Mouse (Mus musculus): ENCODE measurements around the gene Jmy. TPM values are rescaled to one million over a fixed set of nuclear protein-coding genes. Genes with fewer than 3 reads are reported as not detected.

Jmy gene
- polyA plus RNA-seq, 1 experiment from 2014 or later = 6.1 TPM

DNA sequence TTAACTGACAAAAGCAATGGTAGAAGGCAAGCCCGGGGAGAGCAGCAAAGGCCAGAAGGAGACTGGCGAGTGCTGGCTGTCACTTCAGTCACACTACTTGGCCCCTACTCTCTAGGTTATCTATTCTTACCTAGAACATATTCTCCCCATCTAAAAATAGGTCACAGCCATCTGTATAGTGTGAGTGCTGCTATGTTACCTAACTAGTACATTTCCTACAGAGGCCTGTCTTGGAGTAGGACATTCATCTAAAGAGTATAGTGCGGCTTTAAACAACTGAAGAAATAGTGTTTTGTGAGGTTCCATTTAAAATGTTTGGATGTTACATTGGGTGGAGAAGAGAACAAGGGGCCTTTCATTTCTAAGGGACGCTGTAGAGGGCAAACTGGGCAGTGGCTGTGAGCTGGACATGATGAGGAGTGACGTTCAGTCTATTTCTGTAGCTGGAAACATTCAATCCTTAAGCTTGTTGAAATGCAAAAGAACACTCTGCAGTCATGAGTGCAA lies 99.8 kb downstream of the Jmy start:
- Histone ChIP-seq H3K9ac (replicated peaks; ENCODE audit: low read depth, low read length) (no peak overlapping the region), H3K4me3 (ENCODE audit: low read depth, low read length) (no peak overlapping the region), H3K36me3 (ENCODE audit: control insufficient read depth, insufficient read depth, low read length) (no peaks in the 10 kb centered on the region), H3K27ac (ENCODE audit: low read length) (no peak overlapping the region), H3K27me3 (ENCODE audit: control insufficient read depth, insufficient read depth, low read length) (no peaks in the 10 kb centered on the region), H3K4me1 (ENCODE audit: control insufficient read depth, insufficient read depth, low read length) (no peaks in the 10 kb centered on the region), H3K4me2 (replicated peaks; ENCODE audit: low read depth, low read length) (no peak overlapping the region), H3K9me3 (ENCODE audit: control insufficient read depth, low read depth, low read length) (no peaks in the 10 kb centered on the region; the same call in 1 of the 2 replicates)
- no peak for ATAC-seq (ENCODE audit: insufficient number of reproducible peaks, insufficient read depth, low FRiP score, low read depth)
- 85% methylated on average over 5 of the region's 5 CpGs for WGBS

DNA sequence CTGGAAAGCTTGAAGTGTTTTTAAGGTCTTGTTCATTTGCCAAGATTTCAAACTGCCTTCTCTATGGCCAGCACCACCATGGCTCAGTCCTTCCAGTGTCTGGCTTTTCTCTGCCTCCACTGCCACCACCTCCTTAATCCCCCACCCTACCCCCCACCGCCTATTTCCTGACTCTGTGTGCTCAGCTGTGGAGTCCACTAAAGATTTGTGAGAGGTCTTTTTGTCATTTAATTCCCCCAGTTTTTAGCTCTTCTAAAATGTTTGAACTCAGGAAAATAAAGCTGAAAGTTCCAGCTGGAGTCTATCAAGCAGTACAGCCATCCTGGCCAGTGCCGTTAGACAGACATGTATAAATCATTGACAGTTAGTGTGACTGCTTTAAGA lies 110.4 kb downstream of the Jmy start:
- WGBS = 27% methylated on average over 2 of the region's 2 CpGs
- H3K36me3 ChIP-seq (ENCODE audit: control insufficient read depth, insufficient read depth, low read length) = peaks cover 6% of the 10 kb centered on the region; the same call in 1 of the 2 replicates
- H3K9ac ChIP-seq (replicated peaks; ENCODE audit: low read depth, low read length) = no peak overlapping the region
- no peaks in the 10 kb centered on the region for H3K9me3 ChIP-seq (ENCODE audit: control insufficient read depth, low read depth, low read length)
- no peaks in the 10 kb centered on the region for H3K4me1 ChIP-seq (ENCODE audit: control insufficient read depth, insufficient read depth, low read length)
- peak overlapping the region; percentile 8; the same call in 1 of the 2 replicates for H3K27ac ChIP-seq (ENCODE audit: low read length)
- H3K4me3 ChIP-seq (ENCODE audit: low read depth, low read length) = no peak overlapping the region
- no peaks in the 10 kb centered on the region for H3K27me3 ChIP-seq (ENCODE audit: control insufficient read depth, insufficient read depth, low read length)
- ATAC-seq (ENCODE audit: insufficient number of reproducible peaks, insufficient read depth, low FRiP score, low read depth) = peak; percentile 78; the same call in 1 of the 2 replicates
- no peak overlapping the region for H3K4me2 ChIP-seq (replicated peaks; ENCODE audit: low read depth, low read length)

DNA sequence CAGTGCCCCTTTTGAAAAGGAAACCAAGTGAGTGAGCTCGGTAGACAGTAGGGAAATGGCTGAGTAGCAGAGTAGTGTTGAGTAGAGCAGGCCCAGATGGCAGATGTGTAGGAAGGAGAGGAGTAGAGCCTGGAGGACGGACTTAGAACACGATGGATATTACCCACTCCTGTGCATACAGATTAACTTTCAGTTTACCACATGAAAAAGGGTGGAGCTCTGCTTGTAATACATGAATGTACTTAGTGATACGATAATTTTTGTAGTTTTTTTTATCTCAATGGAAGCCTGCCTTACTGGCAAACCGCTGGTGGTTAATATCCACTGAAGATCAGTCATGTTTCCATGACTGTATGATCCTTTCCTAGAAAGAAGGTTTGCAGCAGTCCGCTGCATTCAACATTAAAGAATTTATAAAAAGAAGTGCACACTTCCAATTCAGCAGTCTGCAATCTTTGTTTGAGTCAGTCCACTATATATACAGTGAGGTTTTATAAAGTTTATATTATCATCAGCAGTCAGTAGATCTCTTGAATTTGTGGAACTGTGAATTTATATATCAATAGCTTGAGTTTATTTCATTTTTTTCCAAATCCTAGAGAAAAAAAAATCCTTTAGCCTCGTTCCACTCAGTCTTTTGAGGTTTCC lies 110.9 kb downstream of the Jmy start:
- H3K36me3 ChIP-seq (ENCODE audit: control insufficient read depth, insufficient read depth, low read length) = peaks cover 5% of the 10 kb centered on the region; the same call in 1 of the 2 replicates
- no peak overlapping the region for H3K9ac ChIP-seq (replicated peaks; ENCODE audit: low read depth, low read length)
- H3K9me3 ChIP-seq (ENCODE audit: control insufficient read depth, low read depth, low read length) = no peaks in the 10 kb centered on the region
- no peaks in the 10 kb centered on the region for H3K4me1 ChIP-seq (ENCODE audit: control insufficient read depth, insufficient read depth, low read length)
- H3K4me2 ChIP-seq (replicated peaks; ENCODE audit: low read depth, low read length) = no peak overlapping the region
- H3K4me3 ChIP-seq (ENCODE audit: low read depth, low read length) = no peak overlapping the region
- H3K27ac ChIP-seq (ENCODE audit: low read length) = peak overlapping the region; percentile 55; the same call in 1 of the 2 replicates
- peak; percentile 83; the same call in 1 of the 2 replicates for ATAC-seq (ENCODE audit: insufficient number of reproducible peaks, insufficient read depth, low FRiP score, low read depth)
- H3K27me3 ChIP-seq (ENCODE audit: control insufficient read depth, insufficient read depth, low read length) = no peaks in the 10 kb centered on the region
- WGBS = 34% methylated on average over 7 of the region's 7 CpGs

DNA sequence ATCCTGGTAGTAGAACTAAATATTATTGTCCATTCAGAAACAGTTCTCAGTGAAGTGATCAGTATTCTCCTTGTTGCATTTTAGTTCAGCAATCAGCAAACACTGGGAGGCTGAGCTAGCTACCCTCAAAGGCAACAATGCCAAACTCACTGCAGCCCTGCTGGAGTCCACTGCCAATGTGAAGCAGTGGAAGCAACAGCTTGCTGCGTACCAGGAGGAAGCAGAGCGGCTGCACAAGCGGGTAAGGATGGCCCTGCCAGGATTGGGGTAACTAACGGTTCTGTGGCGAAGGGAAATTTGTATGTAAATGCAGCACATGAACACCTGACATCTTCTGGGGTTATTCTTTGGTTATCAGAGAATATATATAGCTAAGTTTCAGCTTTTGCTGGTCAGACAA lies 112.2 kb downstream of the Jmy start:
- H3K4me1 ChIP-seq (ENCODE audit: control insufficient read depth, insufficient read depth, low read length) = no peaks in the 10 kb centered on the region
- WGBS = 92% methylated on average over 5 of the region's 5 CpGs
- no peaks in the 10 kb centered on the region for H3K9me3 ChIP-seq (ENCODE audit: control insufficient read depth, low read depth, low read length)
- no peak overlapping the region for H3K9ac ChIP-seq (replicated peaks; ENCODE audit: low read depth, low read length)
- H3K27ac ChIP-seq (ENCODE audit: low read length) = no peak overlapping the region
- H3K4me2 ChIP-seq (replicated peaks; ENCODE audit: low read depth, low read length) = no peak overlapping the region
- no peaks in the 10 kb centered on the region for H3K27me3 ChIP-seq (ENCODE audit: control insufficient read depth, insufficient read depth, low read length)
- no peaks in the 10 kb centered on the region for H3K36me3 ChIP-seq (ENCODE audit: control insufficient read depth, insufficient read depth, low read length)
- no peak overlapping the region for H3K4me3 ChIP-seq (ENCODE audit: low read depth, low read length)
- no peak for ATAC-seq (ENCODE audit: insufficient number of reproducible peaks, insufficient read depth, low FRiP score, low read depth)

GRCm38 (mm10) chr13:93385147-93385546 lies 114.5 kb downstream of the Jmy start:
- no peaks in the 10 kb centered on the region for H3K36me3 ChIP-seq (ENCODE audit: control insufficient read depth, insufficient read depth, low read length)
- 83% methylated on average over 1 of the region's 1 CpGs for WGBS
- no peak overlapping the region for H3K9ac ChIP-seq (replicated peaks; ENCODE audit: low read depth, low read length)
- no peaks in the 10 kb centered on the region for H3K9me3 ChIP-seq (ENCODE audit: control insufficient read depth, low read depth, low read length)
- no peak for ATAC-seq (ENCODE audit: insufficient number of reproducible peaks, insufficient read depth, low FRiP score, low read depth)
- H3K4me1 ChIP-seq (ENCODE audit: control insufficient read depth, insufficient read depth, low read length) = no peaks in the 10 kb centered on the region
- H3K27me3 ChIP-seq (ENCODE audit: control insufficient read depth, insufficient read depth, low read length) = no peaks in the 10 kb centered on the region
- H3K27ac ChIP-seq (ENCODE audit: low read length) = no peak overlapping the region
- H3K4me2 ChIP-seq (replicated peaks; ENCODE audit: low read depth, low read length) = no peak overlapping the region
- H3K4me3 ChIP-seq (ENCODE audit: low read depth, low read length) = no peak overlapping the region

GRCm38 (mm10) chr13:93384481-93384880 lies 115.1 kb downstream of the Jmy start:
- Histone ChIP-seq H3K9me3 (ENCODE audit: control insufficient read depth, low read depth, low read length) (no peaks in the 10 kb centered on the region), H3K4me3 (ENCODE audit: low read depth, low read length) (no peak overlapping the region), H3K27me3 (ENCODE audit: control insufficient read depth, insufficient read depth, low read length) (no peaks in the 10 kb centered on the region), H3K36me3 (ENCODE audit: control insufficient read depth, insufficient read depth, low read length) (no peaks in the 10 kb centered on the region), H3K9ac (replicated peaks; ENCODE audit: low read depth, low read length) (no peak overlapping the region), H3K27ac (ENCODE audit: low read length) (no peak overlapping the region), H3K4me1 (ENCODE audit: control insufficient read depth, insufficient read depth, low read length) (no peaks in the 10 kb centered on the region), H3K4me2 (replicated peaks; ENCODE audit: low read depth, low read length) (no peak overlapping the region)
- no peak for ATAC-seq (ENCODE audit: insufficient number of reproducible peaks, insufficient read depth, low FRiP score, low read depth)
- WGBS = 85% methylated on average over 1 of the region's 1 CpGs

DNA sequence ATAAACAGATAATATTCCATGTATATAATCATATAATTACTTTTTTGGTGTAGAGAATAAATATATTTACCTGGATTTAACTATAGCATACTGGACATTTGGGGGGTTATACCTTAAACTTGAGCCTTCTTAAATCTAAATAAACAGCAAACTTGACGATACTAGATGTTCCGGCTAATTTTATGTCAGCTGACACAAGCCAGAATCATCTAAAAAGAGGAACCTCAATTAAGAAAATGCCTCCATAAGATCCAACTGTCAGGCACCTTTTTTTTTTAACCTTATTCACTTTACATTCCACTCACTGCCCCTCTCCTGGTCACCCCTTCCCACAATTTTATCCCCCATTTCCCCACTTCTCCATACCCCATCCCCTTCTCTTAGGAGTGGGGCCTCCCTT lies 116.0 kb downstream of the Jmy start:
- no peak overlapping the region for H3K4me2 ChIP-seq (replicated peaks; ENCODE audit: low read depth, low read length)
- 94% methylated on average over 2 of the region's 2 CpGs for WGBS
- H3K9ac ChIP-seq (replicated peaks; ENCODE audit: low read depth, low read length) = no peak overlapping the region
- H3K4me3 ChIP-seq (ENCODE audit: low read depth, low read length) = no peak overlapping the region
- no peak overlapping the region for H3K27ac ChIP-seq (ENCODE audit: low read length)
- H3K27me3 ChIP-seq (ENCODE audit: control insufficient read depth, insufficient read depth, low read length) = no peaks in the 10 kb centered on the region
- H3K9me3 ChIP-seq (ENCODE audit: control insufficient read depth, low read depth, low read length) = no peaks in the 10 kb centered on the region
- no peaks in the 10 kb centered on the region for H3K36me3 ChIP-seq (ENCODE audit: control insufficient read depth, insufficient read depth, low read length)
- H3K4me1 ChIP-seq (ENCODE audit: control insufficient read depth, insufficient read depth, low read length) = no peaks in the 10 kb centered on the region
- ATAC-seq (ENCODE audit: insufficient number of reproducible peaks, insufficient read depth, low FRiP score, low read depth) = no peak

GRCm38 (mm10) chr13:93383092-93383491 lies 116.5 kb downstream of the Jmy start:
- H3K4me1 ChIP-seq (ENCODE audit: control insufficient read depth, insufficient read depth, low read length) = no peaks in the 10 kb centered on the region
- H3K36me3 ChIP-seq (ENCODE audit: control insufficient read depth, insufficient read depth, low read length) = no peaks in the 10 kb centered on the region
- H3K27ac ChIP-seq (ENCODE audit: low read length) = no peak overlapping the region
- no peak overlapping the region for H3K4me3 ChIP-seq (ENCODE audit: low read depth, low read length)
- H3K9me3 ChIP-seq (ENCODE audit: control insufficient read depth, low read depth, low read length) = no peaks in the 10 kb centered on the region
- H3K27me3 ChIP-seq (ENCODE audit: control insufficient read depth, insufficient read depth, low read length) = no peaks in the 10 kb centered on the region
- H3K9ac ChIP-seq (replicated peaks; ENCODE audit: low read depth, low read length) = no peak overlapping the region
- 92% methylated on average over 5 of the region's 5 CpGs for WGBS
- no peak for ATAC-seq (ENCODE audit: insufficient number of reproducible peaks, insufficient read depth, low FRiP score, low read depth)
- H3K4me2 ChIP-seq (replicated peaks; ENCODE audit: low read depth, low read length) = no peak overlapping the region

DNA sequence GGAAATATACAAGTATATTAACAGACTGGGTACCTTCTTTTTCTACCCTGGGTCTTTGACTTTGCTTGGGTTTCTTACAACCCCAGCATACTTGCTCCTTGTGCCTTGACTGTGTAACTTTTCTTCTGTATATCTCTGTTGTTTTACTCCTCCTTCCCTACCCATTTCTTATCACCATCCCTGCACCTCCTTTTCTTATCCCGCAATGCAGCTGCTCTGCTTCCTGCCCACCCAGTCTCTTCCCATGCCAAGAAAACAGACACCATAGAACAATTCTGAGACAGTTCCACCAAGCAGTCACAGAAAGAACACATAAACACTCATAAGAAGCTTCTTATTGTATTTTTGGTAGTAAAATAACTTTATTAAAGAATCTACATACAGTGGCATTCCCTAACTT lies 118.3 kb downstream of the Jmy start:
- ATAC-seq (ENCODE audit: insufficient number of reproducible peaks, insufficient read depth, low FRiP score, low read depth) = peak; percentile 76; the same call in 1 of the 2 replicates
- WGBS = 84% methylated on average over 1 of the region's 1 CpGs

More for the DNA sequence above, 118.3 kb downstream of the Jmy start:
- Histone ChIP-seq H3K27ac (ENCODE audit: low read length) (no peak overlapping the region), H3K4me3 (ENCODE audit: low read depth, low read length) (no peak overlapping the region), H3K9me3 (ENCODE audit: control insufficient read depth, low read depth, low read length) (no peaks in the 10 kb centered on the region), H3K9ac (replicated peaks; ENCODE audit: low read depth, low read length) (no peak overlapping the region), H3K4me2 (replicated peaks; ENCODE audit: low read depth, low read length) (no peak overlapping the region), H3K27me3 (ENCODE audit: control insufficient read depth, insufficient read depth, low read length) (no peaks in the 10 kb centered on the region), H3K4me1 (ENCODE audit: control insufficient read depth, insufficient read depth, low read length) (no peaks in the 10 kb centered on the region), H3K36me3 (ENCODE audit: control insufficient read depth, insufficient read depth, low read length) (no peaks in the 10 kb centered on the region)
